Mouse (Mus musculus): Measurements from ENCODE around the gene B4galt3. TPM values are rescaled to one million over a fixed set of nuclear protein-coding genes. Genes with fewer than 3 reads are reported as not detected.

Gene B4galt3
- polyA plus RNA-seq, 1 experiment: 32.3 TPM

DNA sequence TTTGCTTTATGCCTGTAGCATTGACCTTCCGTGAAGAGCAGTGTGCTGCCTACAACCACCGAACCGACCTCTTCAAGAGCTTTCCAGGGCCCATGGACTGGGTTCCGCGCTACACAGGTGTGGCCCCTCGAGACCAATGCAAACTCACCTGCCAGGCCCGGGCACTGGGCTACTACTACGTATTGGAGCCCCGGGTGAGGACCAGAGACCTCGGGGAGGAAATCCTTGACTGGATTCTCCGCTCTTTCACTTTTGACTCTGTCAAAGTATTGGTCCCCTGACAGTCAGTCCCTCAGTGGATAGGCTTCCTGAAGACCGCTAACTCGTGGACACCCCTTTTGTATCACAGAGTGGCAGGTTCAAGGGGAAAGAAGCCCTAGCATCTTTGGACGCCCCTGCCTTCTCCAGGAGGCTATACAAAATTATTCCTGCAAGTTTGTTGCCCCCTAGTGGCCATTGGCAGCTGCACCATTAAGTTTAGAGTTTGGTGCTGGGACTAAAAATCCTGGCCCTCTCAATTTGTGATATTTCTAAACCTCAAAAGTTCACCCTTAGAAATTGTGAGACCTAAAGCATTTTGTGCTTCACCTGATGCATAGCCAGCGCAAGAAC, 13.1 kb upstream of the B4galt3 start:
- H3K4me3 ChIP-seq (ENCODE audit: control insufficient read depth, low read depth, low read length): no peak overlapping the region

DNA sequence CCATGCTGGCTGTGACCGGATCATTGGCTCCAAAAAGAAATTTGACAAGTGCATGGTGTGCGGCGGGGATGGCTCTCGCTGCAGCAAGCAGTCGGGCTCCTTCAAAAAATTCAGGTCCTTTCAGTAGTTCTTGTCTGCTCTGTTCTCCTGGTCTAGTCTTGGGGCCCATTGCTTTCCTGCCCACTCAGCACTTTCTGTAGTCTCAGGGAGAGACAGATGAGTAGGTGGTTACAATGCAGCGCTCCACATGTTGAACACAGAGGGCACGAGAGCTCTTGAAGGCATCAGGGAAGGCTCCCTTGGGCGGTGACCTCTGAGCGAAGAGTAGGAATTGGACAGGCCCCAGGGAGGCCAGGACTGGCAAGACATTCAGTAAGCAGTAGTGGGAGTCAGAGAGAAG, 12.3 kb upstream of the B4galt3 start:
- H3K36me3 ChIP-seq (ENCODE audit: control insufficient read depth, insufficient read depth, low read length): no peaks in the 10 kb centered on the region
- no peak overlapping the region for H3K27ac ChIP-seq (ENCODE audit: control insufficient read depth, insufficient read depth, low read depth, low read length)
- no peak overlapping the region for H3K4me3 ChIP-seq (ENCODE audit: control insufficient read depth, low read depth, low read length)
- H3K27me3 ChIP-seq (ENCODE audit: control insufficient read depth, insufficient read depth, low read length): no peaks in the 10 kb centered on the region
- TF ChIP-seq CTCF (IDR thresholded peaks at IDR 0.05; ENCODE audit: control insufficient read depth, insufficient read depth, insufficient replicate concordance, low read depth, low read length) (no peak), POLR2A (IDR thresholded peaks at IDR 0.05; ENCODE audit: control insufficient read depth, low read depth, low read length) (no peak)
- H3K4me1 ChIP-seq (ENCODE audit: control insufficient read depth, insufficient read depth, low read length): peaks cover 5% of the 10 kb centered on the region

More for the DNA sequence above, 13.1 kb upstream of the B4galt3 start:
- Histone ChIP-seq H3K4me1 (ENCODE audit: control insufficient read depth, insufficient read depth, low read length) (peaks cover 5% of the 10 kb centered on the region), H3K36me3 (ENCODE audit: control insufficient read depth, insufficient read depth, low read length) (no peaks in the 10 kb centered on the region), H3K27ac (ENCODE audit: control insufficient read depth, insufficient read depth, low read depth, low read length) (no peak overlapping the region), H3K27me3 (ENCODE audit: control insufficient read depth, insufficient read depth, low read length) (no peaks in the 10 kb centered on the region)
- TF ChIP-seq POLR2A (IDR thresholded peaks at IDR 0.05; ENCODE audit: control insufficient read depth, low read depth, low read length) (no peak), CTCF (IDR thresholded peaks at IDR 0.05; ENCODE audit: control insufficient read depth, insufficient read depth, insufficient replicate concordance, low read depth, low read length) (no peak)

DNA sequence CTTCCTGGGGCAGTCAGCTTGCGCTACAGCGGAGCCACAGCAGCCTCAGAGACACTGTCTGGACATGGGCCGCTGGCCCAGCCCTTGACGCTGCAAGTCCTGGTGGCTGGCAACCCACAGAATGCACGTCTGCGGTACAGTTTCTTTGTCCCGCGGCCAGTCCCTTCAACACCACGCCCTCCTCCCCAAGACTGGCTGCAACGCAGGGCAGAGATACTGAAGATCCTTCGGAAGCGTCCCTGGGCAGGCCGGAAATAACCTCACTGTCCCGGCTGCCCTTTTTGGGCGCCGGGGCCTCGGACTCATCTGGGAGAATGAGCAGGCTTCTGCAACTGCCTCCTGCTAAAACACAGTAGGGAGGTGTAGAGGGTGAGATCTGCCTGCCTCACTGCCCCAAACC, 11.2 kb upstream of the B4galt3 start:
- Histone ChIP-seq H3K36me3 (ENCODE audit: control insufficient read depth, insufficient read depth, low read length) (no peaks in the 10 kb centered on the region), H3K27ac (ENCODE audit: control insufficient read depth, insufficient read depth, low read depth, low read length) (no peak overlapping the region), H3K4me1 (ENCODE audit: control insufficient read depth, insufficient read depth, low read length) (peaks cover 5% of the 10 kb centered on the region), H3K27me3 (ENCODE audit: control insufficient read depth, insufficient read depth, low read length) (no peaks in the 10 kb centered on the region), H3K4me3 (ENCODE audit: control insufficient read depth, low read depth, low read length) (no peak overlapping the region)
- TF ChIP-seq POLR2A (IDR thresholded peaks at IDR 0.05; ENCODE audit: control insufficient read depth, low read depth, low read length) (no peak), CTCF (IDR thresholded peaks at IDR 0.05; ENCODE audit: control insufficient read depth, insufficient read depth, insufficient replicate concordance, low read depth, low read length) (no peak)

DNA sequence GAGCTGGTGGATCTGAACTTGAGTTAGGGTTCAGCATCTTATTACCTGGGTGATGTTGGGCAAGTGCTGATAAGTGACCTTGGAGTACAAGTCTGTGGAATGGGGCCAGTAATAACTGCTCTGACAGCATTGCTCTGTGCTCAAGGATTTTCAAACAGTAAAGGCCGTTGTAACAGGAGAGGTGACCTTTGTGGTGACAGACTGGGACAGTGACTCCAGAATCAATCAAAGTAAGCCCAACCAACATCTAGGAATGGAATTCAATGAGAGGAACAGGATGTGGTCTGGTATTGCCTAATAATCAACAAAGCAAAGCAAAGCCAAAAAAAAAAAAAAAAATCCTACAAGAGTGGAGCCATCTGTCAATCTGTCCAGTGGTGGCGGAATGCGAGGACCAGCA, 9.8 kb upstream of the B4galt3 start:
- TF ChIP-seq CTCF (IDR thresholded peaks at IDR 0.05; ENCODE audit: control insufficient read depth, insufficient read depth, insufficient replicate concordance, low read depth, low read length) (no peak), POLR2A (IDR thresholded peaks at IDR 0.05; ENCODE audit: control insufficient read depth, low read depth, low read length) (no peak)
- Histone ChIP-seq H3K4me1 (ENCODE audit: control insufficient read depth, insufficient read depth, low read length) (peaks cover 5% of the 10 kb centered on the region), H3K27ac (ENCODE audit: control insufficient read depth, insufficient read depth, low read depth, low read length) (no peak overlapping the region; the same call in 1 of the 2 replicates), H3K27me3 (ENCODE audit: control insufficient read depth, insufficient read depth, low read length) (no peaks in the 10 kb centered on the region), H3K4me3 (ENCODE audit: control insufficient read depth, low read depth, low read length) (no peak overlapping the region), H3K36me3 (ENCODE audit: control insufficient read depth, insufficient read depth, low read length) (no peaks in the 10 kb centered on the region)

GRCm38 (mm10) chr1:171262594-171263130, 7.5 kb upstream of the B4galt3 start:
- Histone ChIP-seq H3K27me3 (ENCODE audit: control insufficient read depth, insufficient read depth, low read length) (no peaks in the 10 kb centered on the region), H3K36me3 (ENCODE audit: control insufficient read depth, insufficient read depth, low read length) (no peaks in the 10 kb centered on the region), H3K4me3 (ENCODE audit: control insufficient read depth, low read depth, low read length) (no peak overlapping the region), H3K27ac (ENCODE audit: control insufficient read depth, insufficient read depth, low read depth, low read length) (peak overlapping the region; percentile 78), H3K4me1 (ENCODE audit: control insufficient read depth, insufficient read depth, low read length) (no peaks in the 10 kb centered on the region; the same call in 1 of the 2 replicates)
- TF ChIP-seq POLR2A (IDR thresholded peaks at IDR 0.05; ENCODE audit: control insufficient read depth, low read depth, low read length) (no peak), CTCF (IDR thresholded peaks at IDR 0.05; ENCODE audit: control insufficient read depth, insufficient read depth, insufficient replicate concordance, low read depth, low read length) (no peak)

DNA sequence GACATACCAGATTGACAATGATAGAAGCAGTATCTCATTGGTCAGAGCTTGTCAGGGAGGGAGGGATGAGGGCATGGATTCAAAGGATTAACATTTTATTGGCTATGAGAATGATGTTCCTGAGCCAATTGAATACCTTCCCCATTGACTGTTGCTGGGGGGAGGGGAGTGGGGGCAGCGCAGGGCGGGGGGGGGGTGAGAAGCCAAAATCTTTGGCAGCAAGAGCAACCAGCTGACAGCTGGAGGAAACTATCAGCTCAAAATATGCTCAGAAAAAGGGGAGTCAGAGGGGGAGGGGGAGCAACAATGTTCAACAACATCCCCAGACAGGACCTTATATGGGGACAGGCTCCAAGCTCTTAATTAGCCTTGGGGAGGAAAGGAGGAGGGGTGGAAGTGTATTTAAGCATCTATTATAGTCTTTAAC, 6.9 kb upstream of the B4galt3 start:
- Histone ChIP-seq H3K27ac (ENCODE audit: control insufficient read depth, insufficient read depth, low read depth, low read length) (0 out of 2 replicates have a peak overlapping the region, but pooled peaks have one; percentile 78), H3K27me3 (ENCODE audit: control insufficient read depth, insufficient read depth, low read length) (no peaks in the 10 kb centered on the region), H3K4me3 (ENCODE audit: control insufficient read depth, low read depth, low read length) (no peak overlapping the region), H3K36me3 (ENCODE audit: control insufficient read depth, insufficient read depth, low read length) (no peaks in the 10 kb centered on the region), H3K4me1 (ENCODE audit: control insufficient read depth, insufficient read depth, low read length) (no peaks in the 10 kb centered on the region; the same call in 1 of the 2 replicates)
- TF ChIP-seq POLR2A (IDR thresholded peaks at IDR 0.05; ENCODE audit: control insufficient read depth, low read depth, low read length) (no peak), CTCF (IDR thresholded peaks at IDR 0.05; ENCODE audit: control insufficient read depth, insufficient read depth, insufficient replicate concordance, low read depth, low read length) (no peak)

DNA sequence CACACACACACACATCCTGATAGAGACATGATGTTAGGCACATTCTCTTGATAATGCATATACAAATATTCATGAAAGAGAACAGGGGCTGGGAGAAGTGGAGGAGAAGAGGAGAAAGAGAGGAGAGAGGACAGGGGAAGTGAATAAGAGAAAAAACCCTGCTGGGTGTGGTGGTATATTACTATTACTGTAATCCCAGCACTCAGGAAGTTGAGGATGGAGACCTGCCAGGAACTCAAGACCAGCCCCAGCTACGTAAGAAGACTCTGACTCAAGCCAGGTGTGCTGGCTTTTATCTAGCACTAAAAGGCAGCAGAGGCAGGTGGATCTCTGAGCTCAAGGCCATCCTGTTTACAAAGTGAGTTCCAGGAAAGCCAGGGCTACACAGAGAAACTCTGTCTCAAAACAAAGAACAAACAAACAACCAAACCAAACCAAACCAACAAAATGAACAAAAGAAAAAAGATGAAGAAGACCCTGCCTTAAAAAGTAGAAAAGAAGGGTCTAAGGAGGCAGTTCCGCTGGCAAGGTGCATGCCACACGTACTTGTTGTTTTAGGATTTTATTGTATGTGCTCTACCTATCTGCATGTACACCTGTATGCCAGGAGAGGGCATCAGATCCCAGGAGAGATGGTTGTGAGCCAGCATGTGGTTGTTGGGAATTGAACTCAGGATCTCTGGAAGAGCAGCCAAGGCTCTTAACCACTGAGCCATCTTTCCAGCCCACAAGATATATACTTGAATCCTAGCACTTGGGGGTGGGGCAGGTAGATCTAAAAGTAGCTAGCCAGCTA, 6.3 kb upstream of the B4galt3 start:
- H3K27ac ChIP-seq (ENCODE audit: control insufficient read depth, insufficient read depth, low read depth, low read length): no peak overlapping the region; the same call in 1 of the 2 replicates

More for the DNA sequence above, 6.3 kb upstream of the B4galt3 start:
- Histone ChIP-seq H3K4me1 (ENCODE audit: control insufficient read depth, insufficient read depth, low read length) (no peaks in the 10 kb centered on the region; the same call in 1 of the 2 replicates), H3K4me3 (ENCODE audit: control insufficient read depth, low read depth, low read length) (no peak overlapping the region), H3K27me3 (ENCODE audit: control insufficient read depth, insufficient read depth, low read length) (no peaks in the 10 kb centered on the region), H3K36me3 (ENCODE audit: control insufficient read depth, insufficient read depth, low read length) (no peaks in the 10 kb centered on the region)
- no peak for TF ChIP-seq CTCF (IDR thresholded peaks at IDR 0.05; ENCODE audit: control insufficient read depth, insufficient read depth, insufficient replicate concordance, low read depth, low read length)
- no peak for TF ChIP-seq POLR2A (IDR thresholded peaks at IDR 0.05; ENCODE audit: control insufficient read depth, low read depth, low read length)
